Mouse (Mus musculus): ENCODE measurements around the gene Nlrc4.

DNA sequence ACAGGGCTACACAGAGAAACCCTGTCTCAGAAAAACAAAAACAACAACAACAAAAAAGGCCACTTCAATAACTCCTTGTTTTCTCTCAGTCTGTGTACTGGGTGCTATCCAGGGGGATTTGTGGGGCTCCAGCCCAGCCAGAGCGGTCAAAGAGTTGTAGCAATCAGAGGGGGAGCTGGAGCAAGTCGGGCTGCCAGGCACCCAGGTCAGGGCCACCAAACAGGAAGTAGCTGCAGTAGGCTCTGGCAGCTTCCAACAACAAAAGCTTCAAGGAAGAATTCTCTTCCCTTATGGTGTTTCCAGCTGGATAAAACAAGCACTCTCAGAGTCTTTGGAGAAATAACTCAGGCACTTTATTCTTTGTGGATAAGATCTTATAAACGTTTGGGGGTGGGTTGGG, 5.0 kb downstream of the Nlrc4 start:
- no peak for TF ChIP-seq CTCF (IDR thresholded peaks at IDR 0.05; ENCODE audit: low read depth, low read length)
- no peak for TF ChIP-seq POLR2A (IDR thresholded peaks at IDR 0.05; ENCODE audit: insufficient read depth, low read length)

Data from ES-Bruce4 (cell line).